Mouse (Mus musculus): ENCODE results near the gene Nt5e.

Gene Nt5e

DNA sequence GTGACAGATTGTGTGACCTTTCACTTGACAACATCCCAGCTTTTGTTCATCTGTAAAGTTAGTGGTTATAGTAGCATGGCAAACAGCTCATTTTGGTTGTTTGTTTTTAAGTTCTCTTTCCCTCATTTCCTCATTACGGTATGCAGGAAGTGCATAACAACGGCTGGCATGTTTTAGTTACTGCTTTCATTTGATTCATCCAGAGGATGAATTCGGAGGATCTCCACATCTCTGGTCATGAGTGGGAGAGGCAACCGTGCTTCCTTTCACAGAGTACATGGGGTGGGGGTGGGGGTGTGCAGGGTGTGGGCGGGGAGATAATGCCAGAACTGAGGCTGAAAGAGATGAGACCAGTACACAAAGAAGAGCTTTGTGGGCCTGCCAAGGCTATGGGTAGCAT, 19.9 kb downstream of the Nt5e start:
- DNase-seq: no peak

DNA sequence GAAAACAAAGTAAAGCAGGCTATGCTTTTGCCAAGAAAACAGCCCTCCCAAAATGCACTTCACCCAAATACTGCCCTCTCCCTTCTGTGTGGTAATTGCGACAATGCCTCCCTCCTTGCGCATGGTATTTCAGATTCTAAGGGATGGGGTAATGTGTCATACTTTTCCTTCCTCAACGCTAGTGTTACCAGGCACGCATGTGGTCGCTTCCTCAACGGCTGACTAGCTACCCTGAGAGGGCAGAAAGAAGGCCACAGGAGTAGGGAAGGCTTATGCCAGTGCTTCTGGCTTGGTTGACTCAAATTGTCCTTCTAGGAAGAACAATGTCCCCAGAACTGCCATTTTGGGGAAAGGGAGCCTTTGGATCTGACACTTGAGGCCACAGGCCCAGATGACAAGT, 21.6 kb downstream of the Nt5e start:
- DNase-seq: no peak

DNA sequence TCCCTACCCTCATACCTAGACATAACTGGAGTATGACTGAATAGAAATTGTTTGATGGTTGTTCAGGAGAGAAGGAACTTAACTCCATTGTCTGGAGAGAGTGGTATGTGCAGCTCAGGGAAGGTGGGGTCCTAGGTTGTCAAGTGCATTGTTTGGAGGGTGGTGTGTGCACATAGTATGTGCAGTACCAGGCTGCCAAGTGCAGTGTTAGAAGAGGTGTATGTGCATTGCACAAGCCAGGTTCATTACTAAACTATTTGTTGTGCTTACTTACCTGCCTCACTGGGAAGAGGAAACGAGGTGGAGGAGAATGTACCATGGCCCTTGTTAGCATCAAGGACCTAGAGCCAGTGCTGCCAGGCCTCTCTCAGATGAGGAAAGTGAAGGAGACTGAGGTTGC, 23.3 kb downstream of the Nt5e start:
- DNase-seq: no peak

DNA sequence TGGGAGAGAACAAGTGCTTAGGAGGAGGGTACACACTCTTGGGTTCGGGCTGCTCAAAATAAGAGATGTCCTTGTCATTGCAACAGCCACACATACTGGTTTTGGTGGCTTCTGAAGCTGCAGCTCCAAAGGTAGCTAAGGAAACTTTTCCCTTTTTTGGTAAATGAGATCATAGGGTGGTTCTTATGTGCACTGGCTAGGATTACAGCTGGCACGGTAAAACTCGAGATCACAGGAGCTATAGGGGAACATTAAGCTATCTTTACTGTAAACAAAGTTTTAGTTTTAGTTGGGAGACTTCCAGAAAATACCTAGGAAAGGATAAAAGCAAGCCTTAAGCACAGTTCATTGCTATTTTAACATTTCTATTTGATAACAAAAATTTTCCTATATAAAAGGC, 24.2 kb downstream of the Nt5e start:
- DNase-seq: no peak

DNA sequence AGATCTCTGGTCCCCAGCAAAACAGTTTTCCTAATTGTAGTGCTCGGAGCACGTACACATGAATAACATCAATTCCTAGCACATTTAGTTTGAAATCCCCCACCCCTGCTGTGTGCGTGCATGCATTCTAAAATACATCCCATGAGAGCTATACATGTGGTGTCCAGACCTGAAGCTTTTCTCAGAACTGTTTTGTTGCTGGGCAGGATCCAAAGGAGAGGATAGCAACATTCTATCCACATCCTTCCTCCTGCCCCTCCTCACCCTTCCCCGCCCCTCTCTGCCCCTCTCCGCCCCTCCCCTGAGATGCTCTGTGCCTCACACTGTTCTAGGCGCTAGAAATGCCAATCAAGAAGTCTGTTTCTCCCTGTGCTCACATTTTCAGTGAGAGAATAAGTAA, 25.7 kb downstream of the Nt5e start:
- DNase-seq: no peak

DNA sequence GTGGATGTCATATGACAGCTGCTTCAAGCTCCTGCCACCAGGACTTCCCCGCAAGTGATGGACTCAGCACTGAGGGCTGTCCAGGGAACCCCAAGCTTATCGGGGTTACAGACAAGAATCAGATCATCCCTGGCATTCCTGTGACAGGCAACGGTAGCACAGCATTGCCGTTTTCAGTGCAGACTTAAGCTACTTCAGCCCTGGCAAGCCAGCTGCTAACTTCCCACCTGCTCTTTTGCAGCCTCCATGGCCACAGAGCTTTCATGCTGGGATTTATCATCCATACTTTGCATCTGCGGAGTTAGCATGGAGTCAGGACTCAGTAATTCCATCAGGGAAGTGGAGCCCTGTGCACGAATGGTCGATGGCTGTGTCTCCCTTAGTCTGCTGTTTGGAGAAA, 26.5 kb downstream of the Nt5e start:
- DNase-seq: no peak

DNA sequence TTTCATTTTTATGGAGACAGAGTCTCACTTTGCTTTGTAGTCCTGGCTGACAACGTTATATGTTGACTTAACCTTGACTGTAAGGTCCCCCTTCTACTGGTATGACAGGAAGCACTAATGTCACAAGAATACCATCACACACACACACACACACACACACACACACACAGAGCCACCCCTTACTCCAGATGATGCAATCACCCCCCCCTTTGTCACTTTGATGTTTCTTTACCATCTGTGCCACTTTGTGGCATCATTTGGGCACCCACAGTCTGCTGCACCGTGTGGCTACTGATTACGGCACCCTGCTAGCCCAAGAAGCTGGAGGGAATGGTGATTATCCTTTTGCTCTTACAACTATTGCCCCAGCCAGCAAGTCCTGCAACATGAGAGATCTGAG, 30.2 kb downstream of the Nt5e start:
- no peak for DNase-seq

DNA sequence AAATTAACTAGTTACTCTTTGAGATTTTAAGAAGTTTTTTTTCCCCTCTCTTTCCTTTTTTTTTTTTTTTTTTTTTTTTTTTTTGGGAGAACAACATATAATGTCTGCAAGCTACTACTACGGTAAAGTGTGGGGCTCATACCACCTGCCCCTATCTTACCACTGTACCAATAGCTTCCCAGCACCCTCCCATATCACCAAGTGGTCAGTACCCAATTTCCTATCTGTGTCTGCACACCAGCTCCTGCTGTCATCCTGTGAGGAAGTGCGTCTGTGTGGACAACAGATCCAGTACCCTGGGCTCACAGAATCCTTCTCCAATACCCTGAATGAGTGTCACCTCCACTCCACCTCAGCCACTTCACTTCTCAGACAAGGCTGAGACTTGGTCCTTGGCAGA, 32.1 kb downstream of the Nt5e start:
- no peak for DNase-seq

DNA sequence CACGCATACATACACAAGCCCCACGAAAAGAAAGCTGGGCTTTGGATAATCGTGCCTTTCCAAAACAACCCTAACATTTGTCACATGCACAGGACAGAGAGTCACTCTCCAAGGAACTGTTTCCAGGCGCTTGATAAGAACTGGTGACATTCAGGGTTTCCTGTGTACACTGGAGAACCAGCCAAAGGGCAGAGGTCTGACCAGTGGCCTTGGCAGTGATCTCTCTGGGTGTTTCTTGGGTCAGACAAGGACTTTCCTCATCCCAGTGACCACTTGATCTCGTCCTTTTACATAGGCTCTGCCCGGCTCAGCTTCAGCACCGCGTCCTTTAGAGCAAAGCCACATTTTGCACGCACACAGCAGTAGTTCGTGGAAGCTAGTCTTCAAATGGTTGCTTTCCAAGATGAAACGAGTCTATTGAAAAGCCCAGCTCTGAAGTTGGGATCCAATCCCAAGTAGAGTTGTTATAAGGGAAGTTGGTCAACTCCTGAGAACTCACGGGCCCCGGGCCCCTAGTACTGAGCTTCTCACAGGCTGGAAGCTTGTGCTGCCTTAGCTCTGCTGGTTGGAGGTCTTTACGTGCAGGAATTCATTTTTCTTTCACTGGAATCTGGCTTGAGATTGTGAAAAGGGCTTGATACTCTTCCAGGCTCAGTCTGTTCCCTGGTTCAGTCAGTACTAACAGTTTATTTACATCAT, 34.4 kb downstream of the Nt5e start:
- no peak for DNase-seq

DNA sequence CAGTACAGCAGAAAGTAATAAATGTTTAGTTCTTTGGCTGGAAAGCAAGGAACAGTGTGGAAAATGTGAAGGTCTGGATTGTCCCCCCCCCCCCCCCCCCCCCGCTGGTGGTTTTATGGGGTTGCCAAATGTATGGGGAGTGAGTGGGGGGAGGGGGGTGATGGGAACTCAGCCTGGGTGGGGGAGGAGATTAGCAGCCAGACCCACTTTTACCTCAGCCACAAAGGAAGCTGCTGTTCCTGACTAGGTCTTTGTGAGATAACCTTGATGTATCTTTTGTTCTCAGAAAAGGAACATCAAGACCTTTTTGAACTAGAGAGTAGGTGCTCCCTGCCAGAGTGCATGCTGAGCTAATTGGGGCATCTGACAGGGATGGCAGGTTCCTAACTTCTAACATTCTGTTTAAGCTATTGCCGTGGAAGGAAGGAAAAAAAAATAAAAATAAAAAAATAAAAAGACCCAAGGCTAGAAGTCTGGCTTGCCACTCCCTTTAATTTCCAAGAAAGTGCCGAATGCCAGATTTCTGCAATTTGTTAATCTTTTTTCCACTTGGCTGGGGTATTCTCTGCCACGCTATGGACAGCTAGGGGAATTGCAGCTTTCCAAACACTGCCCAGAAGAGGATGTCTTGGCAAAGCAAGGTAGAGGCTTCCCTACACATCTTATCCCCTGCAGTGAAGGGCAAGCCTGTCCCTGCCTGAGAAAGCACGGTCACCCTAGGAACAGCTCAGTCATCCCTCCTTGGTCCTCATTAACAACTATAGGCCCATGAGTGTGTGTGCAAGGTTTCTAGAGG, 35.3 kb downstream of the Nt5e start:
- DNase-seq: no peak

DNA sequence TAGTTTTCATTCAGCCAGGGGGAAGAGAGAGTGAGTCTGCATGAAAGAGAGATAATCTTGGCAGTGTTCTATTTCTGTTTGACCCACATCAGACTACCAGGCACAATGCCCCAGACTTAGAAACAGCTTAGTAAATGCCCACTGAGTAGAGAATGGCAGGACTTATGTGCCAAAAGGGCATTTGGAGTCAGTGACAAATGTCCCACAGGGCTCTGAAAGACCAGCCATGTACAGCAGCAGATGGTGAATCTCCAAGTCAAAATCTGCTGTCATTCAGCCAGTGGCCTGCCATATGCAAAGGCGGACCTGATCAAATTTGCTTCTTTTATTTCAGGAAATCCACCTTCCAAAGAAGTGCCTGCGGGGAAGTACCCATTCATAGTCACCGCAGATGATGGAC, 36.1 kb downstream of the Nt5e start:
- no peak for DNase-seq

DNA sequence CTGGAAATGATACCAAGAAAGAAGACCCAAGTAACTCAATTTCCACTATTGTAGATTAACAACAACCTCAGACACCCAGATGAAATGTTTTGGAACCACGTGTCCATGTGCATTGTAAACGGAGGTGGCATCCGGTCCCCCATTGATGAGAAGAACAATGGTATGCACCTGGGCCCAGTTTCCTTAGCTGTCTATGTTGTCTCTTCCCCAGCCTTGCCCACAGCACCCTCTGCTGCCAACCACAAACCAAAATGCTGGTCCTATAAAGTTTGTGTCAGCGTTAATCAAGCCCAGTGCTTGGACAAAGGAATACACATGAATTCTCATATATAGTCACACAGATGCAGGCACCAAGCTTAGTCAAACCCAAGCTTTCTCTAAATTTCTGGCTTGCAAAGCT, 39.3 kb downstream of the Nt5e start:
- DNase-seq: no peak

DNA sequence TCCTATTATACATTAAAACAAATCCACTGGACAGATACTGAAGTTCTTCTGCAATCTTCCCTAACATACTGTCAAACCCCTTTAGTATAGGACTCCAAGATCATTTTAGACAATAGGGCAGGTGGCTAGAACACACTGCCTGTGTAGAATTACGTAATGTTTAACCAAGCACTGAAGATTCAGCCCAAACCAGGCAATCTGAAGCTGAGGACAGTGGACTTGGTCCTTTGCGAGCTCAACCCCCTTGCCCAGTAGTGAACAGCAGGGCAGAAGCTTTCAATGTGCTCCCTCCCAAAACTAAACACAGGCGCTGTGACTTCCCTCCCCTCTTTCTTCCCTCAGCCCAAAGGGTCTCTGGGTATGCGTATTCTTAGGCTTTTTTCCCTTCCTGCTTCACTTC, 39.8 kb downstream of the Nt5e start:
- no peak for DNase-seq

DNA sequence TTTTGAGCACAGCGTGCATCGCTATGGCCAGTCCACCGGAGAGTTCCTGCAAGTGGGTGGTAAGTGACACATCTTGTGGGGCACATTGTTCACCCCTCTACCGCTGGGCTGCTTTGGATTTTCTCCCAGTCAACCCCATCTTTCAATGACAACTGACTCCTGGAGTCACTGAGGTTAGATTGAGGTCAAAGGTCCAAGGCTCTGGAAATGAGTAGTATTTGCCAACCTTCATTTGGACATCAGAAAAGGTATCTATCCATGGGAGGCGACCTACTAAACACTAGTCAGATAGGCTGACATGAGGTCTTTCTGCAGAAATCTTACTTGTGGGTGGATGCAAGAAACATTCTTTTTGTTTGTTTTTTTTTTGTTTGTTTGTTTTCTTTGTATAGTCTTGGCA, 40.3 kb downstream of the Nt5e start:
- DNase-seq: no peak

DNA sequence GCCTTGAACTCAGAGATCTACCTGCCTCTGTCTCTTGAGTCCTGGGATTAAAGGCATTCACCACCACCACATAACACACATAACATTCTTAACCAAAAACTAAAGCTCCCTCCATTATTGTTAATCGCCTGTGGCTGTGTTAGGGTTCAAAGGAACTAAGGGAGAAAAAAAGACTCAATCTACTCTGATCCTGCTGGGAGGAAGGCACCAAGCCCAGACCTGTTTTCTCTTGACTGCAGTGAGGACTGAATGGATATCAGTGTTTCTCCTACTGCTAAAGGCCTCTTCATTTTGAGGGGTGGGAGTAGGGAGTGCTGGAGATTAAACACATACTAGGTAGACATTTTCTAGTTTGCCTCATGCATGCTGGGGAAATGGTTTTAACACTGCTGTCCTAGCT, 40.8 kb downstream of the Nt5e start:
- no peak for DNase-seq

DNA sequence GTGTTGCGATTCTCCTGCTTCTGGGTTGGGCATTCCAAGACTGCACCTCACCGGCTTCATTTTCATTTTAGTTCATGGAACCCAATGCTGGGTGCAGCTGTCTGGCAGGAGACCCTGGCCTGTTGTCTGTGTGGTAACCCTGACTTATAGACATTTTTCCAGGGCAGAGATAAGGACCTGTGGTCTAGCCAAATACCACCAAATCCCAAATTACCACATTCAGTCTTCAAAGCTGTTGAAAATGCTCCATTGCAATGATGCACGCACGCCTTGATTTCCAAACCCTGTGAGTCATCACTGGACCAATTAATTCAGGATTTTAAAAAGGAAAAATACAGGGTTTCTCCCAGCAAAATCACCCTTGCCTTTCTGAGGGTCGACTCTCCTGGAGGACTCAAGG, 41.5 kb downstream of the Nt5e start:
- no peak for DNase-seq

DNA sequence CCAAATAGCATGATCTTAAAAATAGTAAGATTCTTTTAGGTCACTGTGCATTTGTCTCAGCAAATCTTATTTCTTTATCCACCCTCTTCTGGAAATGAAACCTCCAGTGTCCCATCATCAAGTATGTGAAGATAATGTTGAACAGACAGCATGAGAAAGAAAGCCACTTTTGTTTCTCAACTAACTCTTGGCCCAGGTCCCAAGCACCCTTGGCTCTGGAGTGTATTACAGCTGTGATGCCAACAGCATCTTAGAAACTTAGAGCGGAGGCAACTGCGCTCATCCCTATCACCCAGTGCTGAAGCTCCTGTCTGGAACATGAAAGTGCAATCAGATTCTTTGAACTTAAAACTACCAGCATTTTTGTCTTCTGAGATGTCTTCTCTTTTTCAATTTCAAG, 42.7 kb downstream of the Nt5e start:
- DNase-seq: no peak

DNA sequence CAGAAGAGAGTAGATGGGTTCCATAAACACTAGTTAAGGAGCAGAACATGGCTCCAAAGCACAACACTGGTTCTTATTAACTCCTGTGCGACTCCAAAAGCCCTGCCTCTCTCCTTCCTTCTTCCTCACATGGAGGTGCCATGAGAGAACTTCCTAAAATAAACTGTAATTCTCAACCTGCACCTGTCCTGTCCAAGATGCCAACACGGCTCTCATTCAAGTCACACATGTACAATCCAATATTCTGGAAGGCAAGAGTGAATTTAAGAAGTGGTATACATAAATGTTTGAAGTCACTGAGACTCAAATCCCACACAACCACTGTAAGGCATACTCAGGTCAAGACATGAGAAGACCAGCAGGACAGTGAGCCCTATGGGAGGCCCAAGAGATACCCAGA, 44.2 kb downstream of the Nt5e start:
- no peak for DNase-seq

DNA sequence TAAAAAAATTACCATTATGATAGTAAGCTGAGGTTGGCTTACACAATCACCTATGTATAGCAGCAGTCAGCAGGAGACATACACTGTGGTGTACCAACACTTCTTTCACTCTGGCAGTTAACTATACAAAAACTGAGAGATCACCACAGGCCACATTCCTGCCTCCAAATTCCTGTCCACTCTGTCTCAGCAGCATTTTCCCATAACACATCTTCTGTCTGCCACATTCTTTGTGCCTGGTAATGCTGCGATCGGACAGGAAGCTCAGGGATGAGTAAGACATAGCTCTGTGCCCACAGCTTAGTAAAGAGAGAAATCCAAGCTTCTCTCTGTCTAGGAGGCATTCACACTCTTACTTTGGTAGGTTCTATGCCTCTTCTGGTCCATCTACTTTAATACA, 46.0 kb downstream of the Nt5e start:
- no peak for DNase-seq

DNA sequence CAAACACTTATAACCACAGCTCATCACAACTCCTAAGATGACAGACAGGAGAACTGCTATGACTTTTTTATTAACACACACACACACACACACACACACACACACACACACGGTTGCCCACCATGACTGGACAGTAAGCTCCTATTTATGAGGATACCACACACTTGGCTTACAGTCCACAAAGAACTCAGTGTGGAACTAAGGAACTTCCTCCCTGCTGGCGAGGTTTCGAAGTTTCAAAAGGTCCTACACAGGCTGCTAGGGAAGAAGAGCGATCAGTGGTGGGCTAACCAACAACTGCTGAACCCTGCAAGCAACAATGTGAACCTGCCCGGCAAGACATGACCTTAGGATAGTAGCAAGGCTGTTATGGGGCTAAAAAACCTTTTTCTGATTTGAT, 50.5 kb downstream of the Nt5e start:
- DNase-seq: no peak

DNA sequence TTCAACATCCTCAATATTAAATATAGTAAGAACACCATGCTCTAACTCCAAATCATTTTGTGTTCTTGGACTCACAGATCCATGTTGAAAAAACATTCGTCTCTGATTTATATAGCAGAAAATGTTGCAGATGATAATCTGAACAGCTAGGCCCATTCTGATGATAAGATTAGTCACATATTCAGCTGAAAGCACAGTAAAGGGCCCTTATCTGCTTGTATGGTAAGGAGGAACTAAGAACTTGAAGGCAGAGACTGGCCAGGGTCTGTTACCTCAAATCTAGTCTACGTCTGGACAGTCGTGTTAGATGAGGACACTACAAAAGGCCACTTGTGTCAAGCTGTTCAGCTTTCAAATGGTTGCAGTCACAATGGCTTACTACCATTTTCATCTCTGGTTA, 52.1 kb downstream of the Nt5e start:
- DNase-seq: no peak

DNA sequence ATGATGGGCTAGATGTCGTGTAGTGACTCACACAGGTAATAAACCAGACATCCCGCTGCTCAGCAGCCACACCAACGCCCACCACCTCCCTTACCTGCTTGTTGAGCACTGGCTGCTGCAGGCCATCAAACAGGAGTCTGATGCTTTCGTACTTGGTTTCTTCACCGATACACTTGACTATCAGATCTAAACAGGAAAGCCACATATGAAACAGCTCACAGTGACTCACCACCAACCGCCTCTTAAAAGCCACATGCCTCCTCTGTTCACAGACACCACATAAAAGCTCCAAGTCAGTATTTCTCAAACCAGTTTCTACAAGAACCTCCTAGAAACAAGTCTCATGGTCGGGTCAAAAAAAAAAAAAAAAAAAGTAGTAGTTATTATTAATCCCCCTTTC, 53.1 kb downstream of the Nt5e start:
- no peak for DNase-seq

DNA sequence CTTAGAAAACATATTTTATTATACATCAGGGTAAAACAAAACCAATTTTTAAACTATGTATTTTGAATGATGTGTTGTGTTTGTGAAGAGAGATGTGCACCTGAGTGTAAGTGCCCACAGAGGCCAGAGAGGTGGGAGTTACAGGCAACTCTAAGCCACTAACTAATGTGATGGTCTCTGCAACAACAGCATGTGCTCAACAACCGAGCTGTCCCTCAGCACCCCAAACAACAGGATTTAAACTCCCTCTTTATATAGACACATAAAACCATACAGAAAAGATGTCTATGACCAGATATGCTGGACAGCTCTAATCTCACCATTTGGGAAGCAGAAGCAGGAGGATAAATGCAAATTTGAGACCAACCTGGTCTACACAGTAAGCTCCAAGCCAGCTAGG, 53.5 kb downstream of the Nt5e start:
- no peak for DNase-seq

DNA sequence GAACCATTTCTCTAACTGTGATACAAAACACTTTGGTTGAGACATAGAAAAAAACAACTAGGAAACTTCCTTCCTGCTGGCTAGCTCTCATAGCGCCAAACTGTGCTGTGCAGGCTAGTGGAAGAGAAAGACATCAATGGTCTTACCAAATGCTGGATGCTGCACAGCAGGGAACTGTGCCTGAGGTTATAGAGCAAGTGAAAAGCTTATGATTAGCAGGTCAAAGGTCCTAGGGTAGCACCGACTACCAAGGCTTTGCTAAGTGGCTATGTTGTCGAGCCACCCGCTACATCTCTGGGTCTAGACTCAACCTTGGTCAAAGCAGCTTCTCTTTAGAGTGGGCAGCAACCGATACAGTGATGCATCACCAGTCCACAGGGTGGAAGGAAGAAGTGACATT, 61.8 kb downstream of the Nt5e start:
- DNase-seq: no peak

DNA sequence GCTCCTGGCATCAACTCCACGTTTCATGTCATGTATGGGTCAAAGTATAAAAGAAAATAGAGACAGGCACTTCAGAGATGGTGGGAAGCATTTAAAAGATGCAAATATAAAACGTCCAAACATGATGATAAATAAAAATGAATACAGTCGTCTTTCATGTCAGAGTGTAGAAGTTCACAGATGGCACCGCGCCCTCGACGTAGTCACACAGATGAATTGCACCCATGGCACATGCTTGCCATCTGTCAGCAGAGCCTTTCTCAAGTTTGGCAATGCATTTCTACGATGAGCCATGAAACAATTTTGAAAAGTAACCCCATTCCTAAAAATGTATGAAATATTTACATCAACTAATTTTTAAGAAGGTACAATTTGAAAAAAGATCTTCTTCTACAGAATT, 67.9 kb downstream of the Nt5e start:
- DNase-seq: no peak
